Mouse (Mus musculus) forebrain, embryonic 12.5 days (tissue): ENCODE data around the gene Aurkaip1. TPM values are rescaled to one million over a fixed set of nuclear protein-coding genes. Genes with fewer than 3 reads are reported as not detected.

Source experiments
- ATAC-seq: fragments of 200-750 bp; cut with Nextera tagmentation; 2 replicates; pipeline ENCODE4 v1.8.0; 2017; ENCODE audit warnings: moderate TSS enrichment; ENCODE audit not compliant: low FRiP score
- H3K27ac ChIP-seq: fragments of 300-500 bp; sonication (generic); 2 replicates; pipeline ENCODE4 v1.5.1; 2016; ENCODE audit warnings: mild to moderate bottlenecking
- H3K27me3 ChIP-seq: fragments of 300-500 bp; sonication (generic); 2 replicates; pipeline ENCODE4 v1.6.1; 2016; ENCODE audit warnings: mild to moderate bottlenecking
- H3K36me3 ChIP-seq: fragments of 300-500 bp; sonication (generic); replicated peaks from 2 replicates; pipeline ENCODE4 v1.6.1; 2016; ENCODE audit warnings: mild to moderate bottlenecking
- H3K4me1 ChIP-seq: fragments of 300-500 bp; sonication (generic); 2 replicates; pipeline ENCODE4 v1.6.1; 2016
- H3K4me2 ChIP-seq: fragments of 300-500 bp; sonication (generic); 2 replicates; pipeline ENCODE4 v1.6.1; 2016; ENCODE audit warnings: mild to moderate bottlenecking, moderate library complexity
- H3K4me3 ChIP-seq: fragments of 300-500 bp; sonication (generic); replicated peaks from 2 replicates; pipeline ENCODE4 v1.5.1; 2016; ENCODE audit warnings: mild to moderate bottlenecking
- H3K9ac ChIP-seq: fragments of 300-500 bp; sonication (generic); 2 replicates; pipeline ENCODE4 v1.6.1; 2016; ENCODE audit warnings: mild to moderate bottlenecking
- H3K9me3 ChIP-seq: fragments of 300-500 bp; sonication (generic); 2 replicates; pipeline ENCODE4 v1.6.1; 2016
- WGBS: fragments of 180-500 bp; shearing (Covaris S2); methylation state at CpG from one replicate; pipeline ENCODE4 v1.1.7; 2016; 5-methylcytosine and 5-hydroxymethylcytosine counted together
- polyA plus RNA-seq: library from polyadenylated mRNA; unstranded; fragments of >200 nt; fragmentation: Nextera tagmentation; extraction: Ambion mirVana; gene quantifications from 2 replicates; pipeline ENCODE4 v1.2.1, GENCODE M21; 2016

Aurkaip1 gene
- polyA plus RNA-seq, 1 experiment from 2014 or later, result 131 TPM

DNA sequence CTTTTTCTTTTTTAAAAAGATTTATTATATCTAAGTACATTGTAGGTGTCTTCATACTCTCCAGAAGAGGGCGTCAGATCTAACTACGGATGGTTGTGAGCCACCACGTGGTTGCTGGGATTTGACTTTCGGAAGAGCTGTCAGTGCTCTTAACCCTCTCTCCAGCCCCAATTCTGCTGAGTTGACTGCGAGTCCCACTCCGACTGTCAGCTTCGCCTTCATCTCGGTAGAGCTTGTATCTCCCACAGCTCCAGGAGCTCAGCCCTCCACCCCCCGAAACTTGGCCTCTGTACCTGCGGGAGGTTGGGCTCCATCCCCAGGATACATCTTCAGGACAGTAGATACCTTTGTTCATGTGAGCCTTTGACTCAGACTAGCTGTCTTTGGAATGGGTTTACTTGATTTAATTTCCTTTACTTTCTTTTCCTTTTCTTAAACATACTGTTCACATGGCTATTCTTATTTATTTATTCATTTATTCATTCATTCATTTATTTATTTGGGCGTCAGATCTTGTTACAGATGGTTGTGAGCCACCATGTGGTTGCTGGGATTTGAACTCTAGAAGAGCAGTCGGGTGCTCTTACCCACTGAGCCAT is 28.2 kb upstream of the Aurkaip1 start, which contains the start of gene Mrpl20:
Mrpl20 (plus strand) TSS at position 138 of the 599 bp plus-strand sequence.
- Histone ChIP-seq H3K4me2 (peak within 1 kb of the TSS; percentile 79), H3K27ac (peak within 1 kb of the TSS; percentile 81), H3K9ac (peak within 1 kb of the TSS; percentile 85), H3K27me3 (peaks cover 5% of the 10 kb centered on the region; the same call in 1 of the 2 replicates), H3K9me3 (no peaks in the 10 kb centered on the region), H3K4me1 (peaks cover 19% of the 10 kb centered on the region), H3K4me3 (peak within 1 kb of the TSS; percentile 94), H3K36me3 (peaks cover 26% of the 10 kb centered on the region)
- ATAC-seq, result no peak
- 8% methylated on average over 12 of the region's 12 CpGs for WGBS

DNA sequence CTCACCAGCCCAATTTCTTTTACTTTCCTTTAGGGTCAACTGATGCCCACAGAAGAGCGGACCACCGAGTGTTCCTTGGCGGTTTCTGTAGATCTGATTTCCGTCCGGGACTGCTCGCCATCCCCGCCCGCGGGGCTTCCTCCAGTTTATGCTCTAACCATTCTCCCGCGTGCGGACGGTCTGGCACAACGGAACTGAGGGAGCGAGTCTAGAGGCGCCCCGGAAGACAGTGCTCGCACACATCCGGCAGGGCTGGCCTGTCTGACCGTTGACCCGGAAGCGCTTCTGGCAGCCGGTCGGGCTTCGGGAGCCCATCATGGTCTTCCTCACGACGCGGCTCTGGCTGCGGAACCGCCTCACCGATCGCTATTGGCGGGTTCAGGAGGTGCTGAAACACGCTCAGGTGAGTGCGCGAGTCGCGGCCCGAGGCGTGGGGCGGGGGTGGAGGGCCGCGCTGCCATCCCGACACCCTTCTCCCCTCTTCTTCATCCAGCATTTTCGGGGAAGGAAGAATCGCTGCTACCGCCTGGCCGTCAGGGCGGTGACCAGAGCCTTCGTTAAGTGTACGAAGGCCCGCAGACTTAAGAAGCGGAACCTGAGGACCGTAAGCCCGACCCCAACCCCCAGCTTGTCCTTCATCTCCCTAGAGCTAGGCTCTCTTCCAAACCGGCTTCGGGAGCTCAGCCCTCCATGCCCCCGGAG is 27.6 kb upstream of the Aurkaip1 start:
- Histone ChIP-seq H3K4me3 (peak overlapping the region; percentile 94), H3K9ac (peak overlapping the region; percentile 85), H3K36me3 (peaks cover 33% of the 10 kb centered on the region), H3K9me3 (no peaks in the 10 kb centered on the region), H3K27ac (peak overlapping the region; percentile 81), H3K27me3 (peaks cover 5% of the 10 kb centered on the region; the same call in 1 of the 2 replicates), H3K4me2 (peak overlapping the region; percentile 79), H3K4me1 (peaks cover 19% of the 10 kb centered on the region)
- ATAC-seq, result peak; percentile 99
- under 1% methylated on average over 58 of the region's 58 CpGs for WGBS

DNA sequence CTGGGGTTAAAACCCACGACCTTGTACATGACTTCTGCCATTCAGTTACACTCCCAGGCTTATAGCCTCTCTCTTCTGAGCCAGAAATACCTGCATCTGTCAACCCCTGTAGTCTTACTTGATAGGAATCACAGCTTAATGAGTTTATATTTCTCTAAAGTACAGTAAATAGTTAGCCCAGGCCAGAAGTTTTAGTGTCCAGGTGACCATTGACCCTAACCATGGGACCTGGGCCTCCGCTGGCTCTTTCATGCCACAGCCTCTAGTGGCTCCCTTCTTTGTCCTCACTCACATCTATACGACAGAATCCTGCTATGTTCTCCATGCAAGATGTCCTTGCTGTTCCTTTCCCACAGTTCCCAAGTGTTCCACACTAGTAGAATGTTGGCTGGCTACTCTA is 23.2 kb upstream of the Aurkaip1 start:
- Histone ChIP-seq H3K4me1 (peaks cover 25% of the 10 kb centered on the region), H3K4me3 (no peak overlapping the region), H3K27ac (no peak overlapping the region), H3K27me3 (no peaks in the 10 kb centered on the region), H3K9ac (no peak overlapping the region), H3K36me3 (peaks cover 58% of the 10 kb centered on the region), H3K4me2 (no peak overlapping the region), H3K9me3 (no peaks in the 10 kb centered on the region)
- ATAC-seq, result no peak
- 90% methylated on average over 3 of the region's 3 CpGs for WGBS

DNA sequence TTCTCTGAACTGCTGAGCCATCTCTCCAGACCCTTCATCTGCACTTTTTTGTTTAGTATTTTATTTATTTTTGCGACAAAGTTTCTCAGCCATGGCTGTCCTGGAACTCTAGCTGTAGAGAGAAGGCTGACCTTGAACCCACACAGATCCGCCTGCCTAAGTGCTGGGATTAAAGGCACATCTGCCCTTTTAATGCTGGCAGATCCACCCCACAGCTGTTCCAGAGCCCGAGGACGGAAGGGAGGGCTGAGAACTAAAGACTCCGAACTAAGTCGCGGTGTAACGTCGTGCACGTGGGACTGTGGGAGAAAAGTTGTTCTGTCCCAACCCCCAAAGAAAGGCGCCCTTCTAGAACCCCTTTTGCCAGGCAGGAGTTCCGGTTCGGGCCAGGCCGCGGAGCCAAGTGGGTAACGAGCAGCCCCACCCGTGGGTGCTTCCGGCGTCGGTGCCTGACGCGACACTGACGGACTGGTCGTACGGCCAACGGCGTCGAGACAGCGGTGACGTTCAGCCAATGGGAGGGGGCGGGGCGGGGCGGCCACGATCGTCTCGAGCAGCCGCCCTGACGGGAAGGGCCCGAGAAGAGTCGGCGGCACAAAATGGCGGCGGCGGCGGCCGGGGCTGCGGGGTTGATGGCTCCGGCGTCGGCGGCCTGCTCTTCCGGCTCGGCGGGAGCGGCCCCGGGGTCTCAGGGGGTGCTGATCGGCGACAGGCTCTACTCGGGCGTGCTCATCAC is 19.0 kb upstream of the Aurkaip1 start, which contains the start of gene Ccnl2:
Ccnl2 (plus strand) TSS at position 561 of the 736 bp plus-strand sequence.
- WGBS, result under 1% methylated on average over 60 of the region's 60 CpGs
- Histone ChIP-seq H3K9me3 (no peaks in the 10 kb centered on the region), H3K9ac (peak within 1 kb of the TSS; percentile 99), H3K27me3 (no peaks in the 10 kb centered on the region), H3K4me2 (peak within 1 kb of the TSS; percentile 82), H3K36me3 (peaks cover 72% of the 10 kb centered on the region), H3K4me1 (peaks cover 21% of the 10 kb centered on the region), H3K27ac (peak within 1 kb of the TSS; percentile 89), H3K4me3 (peak within 1 kb of the TSS; percentile 100)
- peak; percentile 99 for ATAC-seq

DNA sequence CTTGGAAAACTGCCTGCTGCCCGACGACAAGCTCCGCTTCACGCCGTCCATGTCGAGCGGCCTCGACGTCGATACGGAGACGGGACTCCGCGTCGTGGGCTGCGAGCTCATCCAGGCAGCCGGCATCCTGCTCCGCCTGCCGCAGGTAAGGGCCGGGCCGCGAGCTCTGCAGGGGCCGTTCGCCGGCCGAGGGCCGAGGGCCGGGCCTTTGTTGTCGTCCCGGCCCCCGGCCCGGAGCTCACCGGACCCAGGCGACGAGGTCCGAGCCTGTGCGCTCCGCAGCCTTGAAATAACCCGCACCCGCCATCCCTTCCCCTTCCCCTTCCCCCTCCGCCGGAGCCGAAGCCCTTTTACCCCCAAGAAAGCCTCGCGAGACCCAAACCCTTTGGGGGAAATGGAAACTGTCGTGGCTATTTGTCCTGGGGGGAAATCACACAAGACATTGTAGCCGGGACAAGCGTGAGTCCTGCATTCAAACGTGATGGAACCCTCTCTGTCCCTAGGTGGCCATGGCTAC is 18.3 kb upstream of the Aurkaip1 start:
- no peaks in the 10 kb centered on the region for H3K9me3 ChIP-seq
- peak overlapping the region; percentile 82 for H3K4me2 ChIP-seq
- ATAC-seq, result peak; percentile 54
- H3K27ac ChIP-seq, result peak overlapping the region; percentile 89
- H3K4me1 ChIP-seq, result peaks cover 21% of the 10 kb centered on the region
- under 1% methylated on average over 35 of the region's 49 CpGs for whole genome bisulfite sequencing
- H3K27me3 ChIP-seq, result no peaks in the 10 kb centered on the region
- peak overlapping the region; percentile 100 for H3K4me3 ChIP-seq
- H3K9ac ChIP-seq, result peak overlapping the region; percentile 99
- peaks cover 72% of the 10 kb centered on the region for H3K36me3 ChIP-seq

DNA sequence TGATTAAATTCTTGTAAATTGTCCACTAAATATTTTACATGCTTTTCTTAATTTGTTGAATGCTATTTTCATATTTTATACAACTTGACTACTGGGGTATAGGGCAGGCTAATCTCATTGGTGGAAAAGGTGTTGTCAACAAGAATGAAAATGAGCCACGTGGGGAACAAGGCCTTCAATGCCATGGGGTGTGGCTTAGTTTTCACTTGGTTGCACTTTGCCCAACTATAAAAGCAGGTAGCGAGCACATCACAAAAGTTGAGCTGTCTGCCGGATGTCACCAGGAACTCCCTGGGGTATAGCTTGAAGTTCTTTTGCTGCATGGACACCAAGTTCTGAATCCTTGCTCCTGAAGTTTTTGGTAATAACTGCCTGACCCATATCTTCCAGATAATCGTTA is 13.5 kb upstream of the Aurkaip1 start:
- WGBS, result 78% methylated on average over 4 of the region's 4 CpGs
- no peak for ATAC-seq

DNA sequence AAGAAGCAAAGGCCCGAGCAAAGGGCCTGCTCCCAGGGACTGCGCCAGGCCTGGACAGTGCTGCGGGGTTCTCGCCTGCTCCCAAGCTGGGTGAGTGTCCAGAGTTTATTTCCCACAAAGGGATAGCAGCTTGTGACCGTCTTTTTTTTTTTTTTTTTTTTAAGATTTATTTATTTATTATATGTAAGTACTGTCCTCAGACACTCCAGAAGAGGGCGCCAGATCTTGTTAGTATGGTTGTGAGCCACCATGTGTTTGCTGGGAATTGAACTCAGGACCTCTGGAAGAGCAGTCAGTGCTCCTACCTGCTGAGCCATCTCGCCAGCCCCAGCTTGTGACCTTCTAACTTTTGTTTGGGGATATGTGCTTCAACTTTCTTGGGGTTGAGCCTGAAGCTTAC is 10.0 kb upstream of the Aurkaip1 start:
- Histone ChIP-seq H3K4me3 (no peak overlapping the region), H3K9ac (no peak overlapping the region), H3K36me3 (peaks cover 94% of the 10 kb centered on the region), H3K27ac (no peak overlapping the region), H3K4me1 (no peaks in the 10 kb centered on the region), H3K4me2 (no peak overlapping the region), H3K27me3 (no peaks in the 10 kb centered on the region), H3K9me3 (no peaks in the 10 kb centered on the region)
- WGBS, result 78% methylated on average over 7 of the region's 7 CpGs
- no peak for ATAC-seq

More for the DNA sequence above, 13.5 kb upstream of the Aurkaip1 start:
- H3K4me1 ChIP-seq, result peaks cover 13% of the 10 kb centered on the region
- no peak overlapping the region for H3K27ac ChIP-seq
- H3K27me3 ChIP-seq, result no peaks in the 10 kb centered on the region
- no peak overlapping the region for H3K9ac ChIP-seq
- no peak overlapping the region for H3K4me2 ChIP-seq
- no peak overlapping the region for H3K4me3 ChIP-seq
- H3K36me3 ChIP-seq, result peaks cover 85% of the 10 kb centered on the region
- H3K9me3 ChIP-seq, result no peaks in the 10 kb centered on the region

DNA sequence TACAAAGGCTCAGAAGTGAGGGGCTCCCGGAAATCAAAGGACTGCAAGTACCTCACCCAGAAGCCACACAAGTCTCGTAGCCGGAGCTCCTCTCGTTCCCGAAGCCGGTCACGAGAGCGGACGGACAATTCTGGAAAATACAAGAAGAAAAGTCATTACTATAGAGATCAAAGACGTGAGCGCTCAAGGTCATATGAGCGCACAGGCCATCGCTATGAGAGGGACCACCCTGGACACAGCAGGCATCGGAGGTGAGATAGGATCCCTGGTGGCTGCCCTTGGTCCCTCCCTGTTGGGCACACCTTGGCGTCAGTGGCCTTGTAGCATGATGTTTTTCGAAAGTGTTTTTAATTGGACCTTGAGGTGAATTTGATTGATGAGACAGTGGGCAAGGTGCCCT is 7.6 kb upstream of the Aurkaip1 start:
- Histone ChIP-seq H3K4me1 (no peaks in the 10 kb centered on the region), H3K4me2 (no peak overlapping the region), H3K27me3 (no peaks in the 10 kb centered on the region), H3K4me3 (no peak overlapping the region), H3K9ac (no peak overlapping the region), H3K36me3 (peaks cover 90% of the 10 kb centered on the region), H3K9me3 (no peaks in the 10 kb centered on the region), H3K27ac (no peak overlapping the region)
- 94% methylated on average over 16 of the region's 16 CpGs for WGBS
- ATAC-seq, result no peak

DNA sequence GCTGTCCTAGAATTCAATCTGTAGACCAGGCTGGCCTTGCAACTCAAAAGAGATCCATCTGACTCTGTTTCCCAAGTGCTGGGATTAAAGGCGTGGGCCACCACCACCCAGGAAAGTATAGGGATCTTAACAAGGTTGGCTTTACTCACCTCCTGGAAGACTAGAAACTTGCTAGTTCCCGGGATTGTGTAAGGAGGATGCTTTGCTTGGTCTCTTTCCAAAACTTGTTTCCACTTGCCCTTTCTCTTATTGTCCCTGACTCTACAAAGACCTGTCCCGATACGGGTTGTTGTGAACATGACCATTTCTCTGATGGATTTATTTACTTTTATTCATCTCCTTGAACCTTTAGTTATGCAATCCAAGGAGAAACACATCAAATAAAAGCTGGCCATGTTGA is 1.2 kb upstream of the Aurkaip1 start:
- H3K27me3 ChIP-seq, result no peaks in the 10 kb centered on the region
- H3K9ac ChIP-seq, result no peak overlapping the region
- no peak overlapping the region for H3K4me3 ChIP-seq
- no peak overlapping the region for H3K4me2 ChIP-seq
- no peak for ATAC-seq
- H3K27ac ChIP-seq, result no peak overlapping the region
- H3K9me3 ChIP-seq, result no peaks in the 10 kb centered on the region
- peaks cover 34% of the 10 kb centered on the region for H3K36me3 ChIP-seq
- peaks cover 24% of the 10 kb centered on the region for H3K4me1 ChIP-seq
- WGBS, result 94% methylated on average over 4 of the region's 4 CpGs

DNA sequence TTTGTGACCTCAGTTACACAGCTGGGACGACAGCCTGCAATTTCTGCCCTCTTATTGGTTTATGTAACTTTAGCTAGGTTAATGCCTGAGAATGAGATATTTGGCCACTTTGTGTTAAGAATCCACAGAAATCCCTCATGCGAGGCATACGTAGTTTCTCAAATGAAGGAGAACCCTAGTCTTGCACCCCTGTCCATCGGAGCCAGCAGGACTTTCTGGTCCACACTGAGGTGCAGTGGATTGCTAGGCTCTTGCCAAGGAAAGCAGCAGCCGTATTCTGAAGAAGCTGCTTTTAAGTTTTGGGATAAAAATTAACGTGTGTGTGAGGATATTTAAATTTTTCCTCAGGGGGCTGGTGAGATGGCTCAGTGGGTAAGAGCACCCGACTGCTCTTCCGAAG is 476 bp upstream of the Aurkaip1 start:
- Histone ChIP-seq H3K27ac (peak overlapping the region; percentile 46; the same call in 1 of the 2 replicates), H3K4me1 (peaks cover 24% of the 10 kb centered on the region), H3K9ac (no peak overlapping the region), H3K4me2 (peak overlapping the region; percentile 99), H3K9me3 (no peaks in the 10 kb centered on the region), H3K27me3 (no peaks in the 10 kb centered on the region), H3K36me3 (peaks cover 27% of the 10 kb centered on the region), H3K4me3 (peak overlapping the region; percentile 79; the same call in 1 of the 2 replicates)
- WGBS, result 61% methylated on average over 8 of the region's 8 CpGs
- no peak for ATAC-seq

DNA sequence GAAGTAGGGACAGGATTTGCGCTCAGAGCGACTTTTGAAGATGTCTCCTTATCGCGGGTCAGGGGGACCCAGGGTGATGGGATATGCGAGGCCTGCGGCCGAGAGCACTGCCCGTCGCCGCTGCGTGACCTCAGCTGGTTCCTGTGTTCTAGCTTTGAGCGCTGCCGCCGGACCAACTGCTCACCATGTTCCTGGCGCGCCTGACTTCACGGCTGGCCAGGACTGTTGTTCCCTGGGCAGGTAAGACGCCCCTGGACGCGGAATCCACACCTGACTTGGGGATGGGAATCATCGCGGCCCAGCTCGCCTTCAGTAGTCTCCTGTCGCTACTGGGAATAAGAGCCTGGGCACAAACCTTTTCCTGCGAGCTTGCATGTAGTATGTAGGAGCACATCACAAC is 759 bp downstream of the Aurkaip1 start:
- peaks cover 24% of the 10 kb centered on the region for H3K4me1 ChIP-seq
- no peaks in the 10 kb centered on the region for H3K27me3 ChIP-seq
- H3K9ac ChIP-seq, result peak overlapping the region; percentile 79
- WGBS, result 1% methylated on average over 25 of the region's 25 CpGs
- peaks cover 18% of the 10 kb centered on the region for H3K36me3 ChIP-seq
- peak overlapping the region; percentile 99 for H3K4me2 ChIP-seq
- peak overlapping the region; percentile 79 for H3K4me3 ChIP-seq
- no peak; the same call in 1 of the 2 replicates for ATAC-seq
- peak overlapping the region; percentile 90 for H3K27ac ChIP-seq
- no peaks in the 10 kb centered on the region for H3K9me3 ChIP-seq

DNA sequence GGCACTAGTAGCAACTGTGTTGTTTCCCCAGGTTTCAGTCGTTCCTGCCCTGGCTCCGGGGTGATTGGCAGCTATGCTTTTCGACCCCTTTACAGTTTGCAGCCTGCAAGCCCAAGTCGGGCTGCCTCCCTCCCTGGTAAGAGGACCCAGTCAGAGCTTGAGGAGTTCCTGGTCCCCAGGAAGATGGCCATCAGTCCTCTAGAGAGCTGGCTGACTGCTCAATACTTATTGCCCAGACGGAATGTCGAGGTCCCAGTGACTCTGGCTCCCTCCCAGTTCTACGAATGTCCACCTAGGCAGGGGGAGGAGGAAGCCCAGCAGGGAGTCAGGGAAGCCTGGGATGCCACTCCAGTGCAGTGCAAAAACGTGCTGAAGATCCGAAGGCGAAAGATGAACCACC is 1.2 kb downstream of the Aurkaip1 start:
- Histone ChIP-seq H3K36me3 (peaks cover 14% of the 10 kb centered on the region), H3K27ac (peak overlapping the region; percentile 90; the same call in 1 of the 2 replicates), H3K4me3 (peak overlapping the region; percentile 79), H3K4me2 (peak overlapping the region; percentile 99), H3K9me3 (no peaks in the 10 kb centered on the region), H3K4me1 (peaks cover 24% of the 10 kb centered on the region), H3K9ac (peak overlapping the region; percentile 79), H3K27me3 (no peaks in the 10 kb centered on the region)
- ATAC-seq, result no peak
- 58% methylated on average over 10 of the region's 10 CpGs for WGBS
